Mouse (Mus musculus) MEL (cell line): Measurements from ENCODE around the gene C1qtnf1. TPM values are rescaled to one million over a fixed set of nuclear protein-coding genes. Genes with fewer than 3 reads are reported as not detected.

Experiments
- DNase-seq: peaks from one replicate; pipeline ENCODE4 v3.0.0; 2011; ENCODE audit warnings: low read depth, low spot score
- H3K27ac ChIP-seq: 2 replicates; pipeline ENCODE4 v1.5.1; 2012; ENCODE audit warnings: low read depth, mild to moderate bottlenecking, control low read depth, low read length, moderate library complexity; ENCODE audit not compliant: control insufficient read depth
- H3K27me3 ChIP-seq, 2 experiments: fragments of 150-350 bp in 1 of 2; sonication (generic) in 1 of 2; 2 replicates each; pipeline ENCODE4 v1.6.1; 2012; ENCODE audit warnings: low read length in 2 of 2, mild to moderate bottlenecking in 2 of 2, improper control_type of control experiment in 1 of 2, moderate library complexity in 1 of 2; ENCODE audit not compliant: insufficient read depth in 2 of 2, control insufficient read depth in 1 of 2
- H3K36me3 ChIP-seq, 2 experiments: 2 replicates each; pipeline ENCODE4 v1.6.1; 2012 to 2014; ENCODE audit warnings: low read length in 2 of 2, improper control_type of control experiment in 1 of 2, inconsistent platforms in 1 of 2, mild to moderate bottlenecking in 1 of 2; ENCODE audit not compliant: insufficient read depth in 2 of 2, control insufficient read depth in 1 of 2
- H3K4me1 ChIP-seq, 2 experiments: fragments of 150-350 bp in 1 of 2; sonication (generic) in 1 of 2; 2 replicates each; pipeline ENCODE4 v1.6.1; 2012; ENCODE audit warnings: low read length in 2 of 2, improper control_type of control experiment in 1 of 2, mild to moderate bottlenecking in 1 of 2; ENCODE audit not compliant: insufficient read depth in 2 of 2, control insufficient read depth in 1 of 2
- H3K4me3 ChIP-seq, 2 experiments: fragments of 150-350 bp in 1 of 2; sonication (generic) in 1 of 2; 2 replicates each; pipeline ENCODE4 v1.5.1; 2012; ENCODE audit warnings: low read depth in 2 of 2, low read length in 2 of 2, mild to moderate bottlenecking in 2 of 2, moderate library complexity in 2 of 2, control low read depth in 1 of 2, improper control_type of control experiment in 1 of 2; ENCODE audit not compliant: control insufficient read depth in 1 of 2, insufficient read depth in 1 of 2
- H3K79me2 ChIP-seq: 2 replicates; pipeline ENCODE4 v1.6.1; 2012; ENCODE audit warnings: mild to moderate bottlenecking, low read length, moderate library complexity; ENCODE audit not compliant: control insufficient read depth, poor library complexity, insufficient read depth
- H3K9ac ChIP-seq: 2 replicates; pipeline ENCODE4 v1.6.1; 2012; ENCODE audit warnings: low read depth, mild to moderate bottlenecking, control low read depth, low read length, moderate library complexity; ENCODE audit not compliant: control insufficient read depth, poor library complexity, severe bottlenecking
- H3K9me3 ChIP-seq: fragments of 150-350 bp; sonication (generic); replicated peaks from 2 replicates; pipeline ENCODE4 v1.6.1; 2012; ENCODE audit warnings: mild to moderate bottlenecking, low read length, improper control_type of control experiment, moderate library complexity; ENCODE audit not compliant: insufficient read depth
- BHLHE40 ChIP-seq: IDR thresholded peaks from 2 replicates; pipeline ENCODE4 v1.6.1; 2012; ENCODE audit warnings: low read depth, mild to moderate bottlenecking, inconsistent platforms, low read length, improper control_type of control experiment, borderline replicate concordance
- CTCF ChIP-seq, 3 experiments: IDR thresholded peaks in 2 of 3; conservative IDR thresholded peaks in 1 of 3; 2 replicates each; pipeline ENCODE4 v1.5.1; 2011 to 2012; ENCODE audit warnings: low read length in 3 of 3, low read depth in 2 of 3, mild to moderate bottlenecking in 2 of 3, improper control_type of control experiment in 1 of 3, inconsistent platforms in 1 of 3, mixed read lengths in 1 of 3, moderate library complexity in 1 of 3; ENCODE audit not compliant: control insufficient read depth in 1 of 3, insufficient read depth in 1 of 3, poor library complexity in 1 of 3, severe bottlenecking in 1 of 3
- E2F4 ChIP-seq: IDR thresholded peaks from 2 replicates; pipeline ENCODE4 v1.6.1; 2011; ENCODE audit warnings: low read depth, low read length, improper control_type of control experiment, borderline replicate concordance
- ELF1 ChIP-seq: IDR thresholded peaks from 2 replicates; pipeline ENCODE4 v1.6.1; 2014; ENCODE audit warnings: low read depth, mild to moderate bottlenecking, inconsistent platforms, low read length, improper control_type of control experiment, moderate library complexity
- EP300 ChIP-seq, 2 experiments: IDR thresholded peaks; 2 replicates each; pipeline ENCODE4 v1.6.1; 2011; ENCODE audit warnings: improper control_type of control experiment in 2 of 2, low read length in 2 of 2, low read depth in 1 of 2, mild to moderate bottlenecking in 1 of 2
- ETS1 ChIP-seq: IDR thresholded peaks from 2 replicates; pipeline ENCODE4 v1.6.1; 2012; ENCODE audit warnings: low read depth, mild to moderate bottlenecking, inconsistent platforms, low read length, improper control_type of control experiment, moderate library complexity
- GABPA ChIP-seq: IDR thresholded peaks from 2 replicates; pipeline ENCODE4 v1.6.1; 2012; ENCODE audit warnings: low read depth, mild to moderate bottlenecking, inconsistent platforms, low read length, improper control_type of control experiment, moderate library complexity
- GATA1 ChIP-seq: IDR thresholded peaks from 2 replicates; pipeline ENCODE4 v1.6.1; 2011; ENCODE audit warnings: low read depth, low read length, improper control_type of control experiment
- HCFC1 ChIP-seq: IDR thresholded peaks from 2 replicates; pipeline ENCODE4 v1.6.1; 2012; ENCODE audit warnings: low read depth, mild to moderate bottlenecking, inconsistent platforms, low read length, improper control_type of control experiment, moderate library complexity
- JUND ChIP-seq: IDR thresholded peaks from 2 replicates; pipeline ENCODE4 v1.6.1; 2011; ENCODE audit warnings: low read depth, mild to moderate bottlenecking, improper control_type of control experiment, low read length
- KAT2A ChIP-seq: conservative IDR thresholded peaks from 2 replicates; pipeline ENCODE4 v1.6.1; 2012; ENCODE audit warnings: low read depth, low read length, improper control_type of control experiment, inconsistent platforms
- MAFK ChIP-seq: IDR thresholded peaks from 2 replicates; pipeline ENCODE4 v1.6.1; 2011; ENCODE audit warnings: low read depth, mild to moderate bottlenecking, low read length, improper control_type of control experiment, borderline replicate concordance
- MAX ChIP-seq: IDR thresholded peaks from 2 replicates; pipeline ENCODE4 v1.6.1; 2011; ENCODE audit warnings: low read length, improper control_type of control experiment
- MAZ ChIP-seq: IDR thresholded peaks from 2 replicates; pipeline ENCODE4 v1.6.1; 2012; ENCODE audit warnings: low read depth, mild to moderate bottlenecking, inconsistent platforms, low read length, improper control_type of control experiment
- MEF2A ChIP-seq: IDR thresholded peaks from 2 replicates; pipeline ENCODE4 v1.6.1; 2014; ENCODE audit warnings: low read depth, mild to moderate bottlenecking, inconsistent platforms, low read length, improper control_type of control experiment; ENCODE audit not compliant: poor library complexity, insufficient replicate concordance, severe bottlenecking; ENCODE audit errors: extremely low read depth
- MYB ChIP-seq: IDR thresholded peaks from 2 replicates; pipeline ENCODE4 v1.6.1; 2011; ENCODE audit warnings: mild to moderate bottlenecking, low read depth, low read length, improper control_type of control experiment
- MYC ChIP-seq: IDR thresholded peaks from 2 replicates; pipeline ENCODE4 v1.6.1; 2011; ENCODE audit warnings: low read depth, mild to moderate bottlenecking, low read length, improper control_type of control experiment, moderate library complexity
- NELFE ChIP-seq: IDR thresholded peaks from 2 replicates; pipeline ENCODE4 v1.6.1; 2011; ENCODE audit warnings: low read depth, low read length, improper control_type of control experiment
- NRF1 ChIP-seq: IDR thresholded peaks from 2 replicates; pipeline ENCODE4 v1.6.1; 2014; ENCODE audit warnings: low read depth, mild to moderate bottlenecking, inconsistent platforms, low read length, improper control_type of control experiment, moderate library complexity; ENCODE audit not compliant: poor library complexity, insufficient read depth, severe bottlenecking
- POLR2A ChIP-seq, 2 experiments: IDR thresholded peaks; 2 replicates each; pipeline ENCODE4 v1.6.1; 2011 to 2012; ENCODE audit warnings: low read length in 2 of 2, mild to moderate bottlenecking in 2 of 2, control low read depth in 1 of 2, improper control_type of control experiment in 1 of 2, low read depth in 1 of 2, moderate library complexity in 1 of 2; ENCODE audit not compliant: control insufficient read depth in 1 of 2, insufficient read depth in 1 of 2, poor library complexity in 1 of 2
- POLR2AphosphoS2 ChIP-seq: IDR thresholded peaks from 2 replicates; pipeline ENCODE4 v1.6.1; 2011; ENCODE audit warnings: low read length, improper control_type of control experiment
- POLR2AphosphoS5 ChIP-seq: IDR thresholded peaks from 2 replicates; pipeline ENCODE4 v1.6.1; 2012; ENCODE audit warnings: low read depth, borderline replicate concordance, mild to moderate bottlenecking, inconsistent platforms, low read length, moderate library complexity, mixed read lengths
- RAD21 ChIP-seq: IDR thresholded peaks from 2 replicates; pipeline ENCODE4 v1.6.1; 2011; ENCODE audit warnings: mild to moderate bottlenecking, low read depth, low read length, improper control_type of control experiment
- RCOR1 ChIP-seq: IDR thresholded peaks from 2 replicates; pipeline ENCODE4 v1.6.1; 2012; ENCODE audit warnings: low read depth, mild to moderate bottlenecking, inconsistent platforms, low read length, improper control_type of control experiment
- SIN3A ChIP-seq: IDR thresholded peaks from 2 replicates; pipeline ENCODE4 v1.6.1; 2012; ENCODE audit warnings: low read length, improper control_type of control experiment, inconsistent platforms
- SMC3 ChIP-seq: IDR thresholded peaks from 2 replicates; pipeline ENCODE4 v1.6.1; 2011; ENCODE audit warnings: low read depth, low read length, improper control_type of control experiment
- TAL1 ChIP-seq: IDR thresholded peaks from 2 replicates; pipeline ENCODE4 v1.6.1; 2012; ENCODE audit warnings: mild to moderate bottlenecking, inconsistent platforms, low read length, moderate library complexity, mixed read lengths
- TBP ChIP-seq: IDR thresholded peaks from 2 replicates; pipeline ENCODE4 v1.8.0; 2011; ENCODE audit warnings: low read depth, low read length, improper control_type of control experiment
- TCF12 ChIP-seq: IDR thresholded peaks from 2 replicates; pipeline ENCODE4 v1.6.1; 2014; ENCODE audit warnings: low read depth, mild to moderate bottlenecking, inconsistent platforms, low read length, improper control_type of control experiment, moderate library complexity
- UBTF ChIP-seq: IDR thresholded peaks from 2 replicates; pipeline ENCODE4 v1.6.1; 2012; ENCODE audit warnings: low read depth, mild to moderate bottlenecking, inconsistent platforms, low read length, improper control_type of control experiment, moderate library complexity, borderline replicate concordance; ENCODE audit not compliant: insufficient read depth
- USF1 ChIP-seq: IDR thresholded peaks from 2 replicates; pipeline ENCODE4 v1.6.1; 2014; ENCODE audit warnings: low read depth, mild to moderate bottlenecking, inconsistent platforms, low read length, improper control_type of control experiment, moderate library complexity
- USF2 ChIP-seq, 2 experiments: IDR thresholded peaks; 2 replicates each; pipeline ENCODE4 v1.6.1; 2011 to 2012; ENCODE audit warnings: improper control_type of control experiment in 2 of 2, low read length in 2 of 2, borderline replicate concordance in 1 of 2, inconsistent platforms in 1 of 2, low read depth in 1 of 2, mild to moderate bottlenecking in 1 of 2; ENCODE audit not compliant: insufficient read depth in 1 of 2
- ZC3H11A ChIP-seq: IDR thresholded peaks from 2 replicates; pipeline ENCODE4 v1.6.1; 2012; ENCODE audit warnings: low read depth, mild to moderate bottlenecking, inconsistent platforms, low read length, improper control_type of control experiment
- ZKSCAN1 ChIP-seq: IDR thresholded peaks from 2 replicates; pipeline ENCODE4 v1.6.1; 2012; ENCODE audit warnings: low read depth, mild to moderate bottlenecking, inconsistent platforms, low read length, improper control_type of control experiment, moderate library complexity
- ZMIZ1 ChIP-seq: IDR thresholded peaks from 2 replicates; pipeline ENCODE4 v1.6.1; 2012; ENCODE audit warnings: low read depth, mild to moderate bottlenecking, inconsistent platforms, low read length, improper control_type of control experiment, moderate library complexity
- ZNF384 ChIP-seq: IDR thresholded peaks from 2 replicates; pipeline ENCODE4 v1.6.1; 2012; ENCODE audit warnings: low read depth, mild to moderate bottlenecking, inconsistent platforms, low read length, improper control_type of control experiment
- polyA plus RNA-seq, 2 experiments: library from polyadenylated mRNA; stranded (reverse) in 1 of 2; unstranded in 1 of 2; fragments of >175 nt in 1 of 2; fragments of >200 nt in 1 of 2; gene quantifications; 2 replicates each; pipeline versions ENCODE4 v1.2.1 to v1.2.4; 2012; ENCODE audit warnings: low replicate concordance in 2 of 2, low read depth in 1 of 2; ENCODE audit not compliant: insufficient read length in 2 of 2, insufficient read depth in 1 of 2, missing spikeins in 1 of 2
- total RNA-seq: library from RNA; depleted of rRNA; stranded (reverse); fragments of 300-350 nt; gene quantifications from 2 replicates; pipeline ENCODE4 v1.2.3, GENCODE M21; 2012

The C1qtnf1 gene
- total and polyA plus RNA-seq, 3 experiments = 0.27 to 0.72 TPM; not detected in 1

GRCm38 (mm10) chr11:118399891-118400565 lies 28.0 kb upstream of the C1qtnf1 start:
- Histone ChIP-seq H3K4me3 (no peak overlapping the region), H3K9me3 (no peaks in the 10 kb centered on the region), H3K9ac (peak overlapping the region; percentile 13; the same call in 1 of the 2 replicates), H3K27me3 (no peaks in the 10 kb centered on the region), H3K4me1 (peaks cover 10 to 24% of the 10 kb centered on the region in 2 experiments), H3K79me2 (no peaks in the 10 kb centered on the region), H3K27ac (peak overlapping the region; percentile 70), H3K36me3 (peaks cover 0 to 21% of the 10 kb centered on the region in 2 experiments; a peak in 2 of 4 replicates)
- peak; percentile 84 for DNase-seq
- TF ChIP-seq ETS1 (peak; percentile 80), ZC3H11A (no peak), MAX (no peak), GATA1 (peak; percentile 97), NELFE (no peak), NRF1 (no peak), MYB (no peak), CTCF (IDR thresholded peaks at IDR 0.05 in 2 of 3, conservative IDR thresholded peaks at IDR 0.05 in 1 of 3; ENCODE audit: control insufficient read depth in 1 of 3, insufficient read depth in 1 of 3, low read depth in 2 of 3, low read length in 3 of 3, poor library complexity in 1 of 3, severe bottlenecking in 1 of 3) (no peak), POLR2AphosphoS5 (no peak), MAZ (peak; percentile 35; the same call in 1 of the 2 replicates), USF2 (IDR thresholded peaks at IDR 0.05; ENCODE audit: borderline replicate concordance in 1 of 2, insufficient read depth in 1 of 2, low read depth in 1 of 2, low read length in 2 of 2) (no peak), MAFK (no peak), TCF12 (peak; percentile 93), JUND (no peak), ELF1 (no peak), USF1 (no peak), UBTF (no peak), ZMIZ1 (no peak), E2F4 (no peak), TBP (0 out of 2 replicates have a peak, but pooled peaks have one; percentile 42), MEF2A (no peak), KAT2A (no peak), EP300 (IDR thresholded peaks at IDR 0.05; ENCODE audit: low read depth in 1 of 2, low read length in 2 of 2) (peak; percentile 91 to 92), MYC (no peak), ZKSCAN1 (no peak), HCFC1 (0 out of 2 replicates have a peak, but pooled peaks have one; percentile 26), SMC3 (no peak), BHLHE40 (0 out of 2 replicates have a peak, but pooled peaks have one; percentile 26), SIN3A (peak; percentile 65), RAD21 (no peak), POLR2A (IDR thresholded peaks at IDR 0.05; ENCODE audit: control insufficient read depth in 1 of 2, insufficient read depth in 1 of 2, low read depth in 1 of 2, low read length in 2 of 2, poor library complexity in 1 of 2) (0 out of 4 replicates have a peak, but pooled peaks of 1 of the 2 experiments have one; percentile 21), TAL1 (peak; percentile 79), POLR2AphosphoS2 (no peak), RCOR1 (peak; percentile 88), ZNF384 (no peak), GABPA (no peak)
